Comparison of ENCODE assay signal across 16 mouse cellular contexts in the genomic region with DNA sequence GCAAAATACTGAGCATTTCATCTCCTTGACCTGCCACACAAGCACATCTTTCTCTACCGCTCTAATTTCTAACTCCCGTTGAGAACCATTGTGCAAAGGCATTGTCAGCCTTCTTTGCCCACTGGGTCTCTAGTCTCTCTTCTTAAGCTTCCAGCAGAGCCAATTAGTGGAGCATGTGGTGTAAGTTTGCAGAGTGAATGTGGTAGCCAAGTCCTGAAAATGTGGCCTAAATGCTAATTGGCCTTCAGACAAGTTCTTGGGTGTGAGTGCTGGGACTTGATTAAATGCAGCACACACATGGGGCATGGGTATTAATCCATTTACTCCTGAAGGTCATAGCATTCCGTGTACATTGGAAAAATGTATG.
A peak's percentile ranks its signal among the peaks of the same experiment; 100 is the strongest.
DNase-seq lines count a peak whose midpoint lies in the region; ATAC-seq and TF ChIP-seq lines count a peak whose summit lies in the region.
"Had no signal": no experiment of that assay in that cellular context is flagged by ENCODE, and none has a peak within 500 bp of the region (broad histone marks: within the 10 kb centered on the region; RNA-seq: fewer than 3 reads in every experiment).

No protein-coding gene starts in this region.

- H3K9ac ChIP-seq in embryonic facial prominence, embryonic 11.5 days (replicated peaks; ENCODE audit: low read length) = no peak overlapping the region
- no peak overlapping the region for H3K9ac ChIP-seq in hindbrain, postnatal 0 days (replicated peaks; ENCODE audit: low read length)
- H3K9ac ChIP-seq in heart, embryonic 11.5 days (ENCODE audit: low read depth, low read length) = no peak overlapping the region
- H3K9ac ChIP-seq: limb, embryonic 13.5 days; neural tube, embryonic 12.5 days had no signal

- intact Hi-C loops in left cerebral cortex, postnatal 4 days (cut with DNase I) = no loop called here
- intact Hi-C loops in left cerebral cortex, postnatal 36 days (cut with DNase I) = no loop called here

- no peaks in the 10 kb centered on the region for H3K27me3 ChIP-seq in embryonic facial prominence, embryonic 11.5 days (ENCODE audit: control insufficient read depth, insufficient read depth, low read length)
- H3K27me3 ChIP-seq in hindbrain, postnatal 0 days (ENCODE audit: insufficient read depth, low read length) = no peaks in the 10 kb centered on the region
- no peaks in the 10 kb centered on the region for H3K27me3 ChIP-seq in heart, embryonic 11.5 days (ENCODE audit: control insufficient read depth, insufficient read depth, low read length)
- H3K27me3 ChIP-seq: limb, embryonic 13.5 days; neural tube, embryonic 12.5 days had no signal

- H3K4me2 ChIP-seq in embryonic facial prominence, embryonic 11.5 days (ENCODE audit: low read depth, low read length) = no peak overlapping the region
- H3K4me2 ChIP-seq in hindbrain, postnatal 0 days (ENCODE audit: low read depth, low read length) = no peak overlapping the region
- no peak overlapping the region for H3K4me2 ChIP-seq in heart, embryonic 11.5 days
- H3K4me2 ChIP-seq: limb, embryonic 13.5 days; neural tube, embryonic 12.5 days had no signal

- H3K4me3 ChIP-seq in embryonic facial prominence, embryonic 11.5 days (ENCODE audit: low read depth, low read length) = no peak overlapping the region
- no peak overlapping the region for H3K4me3 ChIP-seq in hindbrain, postnatal 0 days (ENCODE audit: low read length)
- no peak overlapping the region for H3K4me3 ChIP-seq in heart, embryonic 11.5 days (ENCODE audit: low read depth, low read length)
- H3K4me3 ChIP-seq: limb, embryonic 13.5 days; neural tube, embryonic 12.5 days had no signal

- ATAC-seq in embryonic facial prominence, embryonic 11.5 days (replicated peaks; ENCODE audit: insufficient number of reproducible peaks, low FRiP score, low TSS enrichment, low read depth) = no peak
- no peak for ATAC-seq in hindbrain, postnatal 0 days
- ATAC-seq in heart, embryonic 11.5 days (replicated peaks; ENCODE audit: insufficient number of reproducible peaks, low FRiP score, low TSS enrichment) = no peak
- ATAC-seq: intestine, embryonic 16.5 days had no signal

- no peaks in the 10 kb centered on the region for H3K9me3 ChIP-seq in embryonic facial prominence, embryonic 11.5 days (replicated peaks; ENCODE audit: control insufficient read depth, low read length)
- H3K9me3 ChIP-seq in hindbrain, postnatal 0 days (ENCODE audit: low read length) = no peaks in the 10 kb centered on the region
- no peaks in the 10 kb centered on the region for H3K9me3 ChIP-seq in heart, embryonic 11.5 days (replicated peaks; ENCODE audit: control insufficient read depth, low read length)
- H3K9me3 ChIP-seq: limb, embryonic 13.5 days; neural tube, embryonic 12.5 days had no signal

- H3K4me1 ChIP-seq in embryonic facial prominence, embryonic 11.5 days (ENCODE audit: control insufficient read depth, insufficient read depth, low read length) = no peaks in the 10 kb centered on the region
- no peaks in the 10 kb centered on the region for H3K4me1 ChIP-seq in hindbrain, postnatal 0 days (ENCODE audit: insufficient read depth, low read length)
- H3K4me1 ChIP-seq in heart, embryonic 11.5 days (ENCODE audit: control insufficient read depth, insufficient read depth, low read length) = no peaks in the 10 kb centered on the region
- H3K4me1 ChIP-seq: neural tube, embryonic 12.5 days had no signal

- WGBS in embryonic facial prominence, embryonic 11.5 days = 33% methylated on average over 3 of the region's 3 CpGs
- WGBS in hindbrain, postnatal 0 days = 19% methylated on average over 3 of the region's 3 CpGs
- WGBS in heart, embryonic 11.5 days (ENCODE audit: insufficient replicate concordance) = 60% methylated on average over 3 of the region's 3 CpGs

- no peak for TF ChIP-seq CTCF in hindbrain, postnatal 0 days (IDR thresholded peaks at IDR 0.05; ENCODE audit: low read depth)

- peak; percentile 31 for DNase-seq in embryo, embryonic 10 days (ENCODE audit: low spot score)
- no peak for DNase-seq in embryo, embryonic 9.5 days (ENCODE audit: extremely low spot score)
- peak; percentile 4 for DNase-seq in left cerebral cortex, postnatal 4 days
- DNase-seq in left cerebral cortex, postnatal 36 days (ENCODE audit: low spot score in 2 of 2) = no peak
- peak; percentile 22 for DNase-seq in embryonic facial prominence, embryonic 11.5 days (ENCODE audit: low spot score)
- peak; percentile 56 for DNase-seq in hindbrain, postnatal 0 days (ENCODE audit: low spot score)
- no peak for DNase-seq in testis, postnatal 10 days (ENCODE audit: low spot score)
- DNase-seq: gastrocnemius, postnatal 10 days; kidney, postnatal 4 days; lung, adult 18-20 months; thymus, postnatal 4 days had no signal

- no peaks in the 10 kb centered on the region for H3K36me3 ChIP-seq in embryonic facial prominence, embryonic 11.5 days (replicated peaks; ENCODE audit: control insufficient read depth, insufficient read depth, low read depth, low read length)
- H3K36me3 ChIP-seq in hindbrain, postnatal 0 days (ENCODE audit: insufficient read depth, low read length) = no peaks in the 10 kb centered on the region
- H3K36me3 ChIP-seq in heart, embryonic 11.5 days (ENCODE audit: control insufficient read depth, insufficient read depth, low read length) = no peaks in the 10 kb centered on the region
- H3K36me3 ChIP-seq: G1E; limb, embryonic 13.5 days; neural tube, embryonic 12.5 days had no signal

- no peak overlapping the region for H3K27ac ChIP-seq in embryonic facial prominence, embryonic 11.5 days (replicated peaks; ENCODE audit: low read depth, low read length)
- no peak overlapping the region for H3K27ac ChIP-seq in hindbrain, postnatal 0 days
- H3K27ac ChIP-seq in heart, embryonic 11.5 days (ENCODE audit: low read depth, low read length) = no peak overlapping the region
- H3K27ac ChIP-seq: limb, embryonic 13.5 days; neural tube, embryonic 12.5 days had no signal

Comparison
In these comparisons a context has a peak if more than half of its experiments do, and no peak if none do; other contexts are left out.
1. DNase-seq: peak in embryo, embryonic 10 days (single experiment), left cerebral cortex, postnatal 4 days (single experiment), embryonic facial prominence, embryonic 11.5 days (single experiment) and hindbrain, postnatal 0 days (single experiment); none in embryo, embryonic 9.5 days (single experiment), left cerebral cortex, postnatal 36 days (0 of 2) and testis, postnatal 10 days (single experiment).